Mouse (Mus musculus): ENCODE data around the gene Mybbp1a. TPM values are rescaled to one million over a fixed set of nuclear protein-coding genes. Genes with fewer than 3 reads are reported as not detected.
"Not testable (repeated sequence)": the region's sequence is repeated elsewhere in the genome, so short reads cannot be mapped to it uniquely, and the experiment has no call there.

Mybbp1a gene
- polyA plus RNA-seq, 1 experiment, result 48.1 TPM

DNA sequence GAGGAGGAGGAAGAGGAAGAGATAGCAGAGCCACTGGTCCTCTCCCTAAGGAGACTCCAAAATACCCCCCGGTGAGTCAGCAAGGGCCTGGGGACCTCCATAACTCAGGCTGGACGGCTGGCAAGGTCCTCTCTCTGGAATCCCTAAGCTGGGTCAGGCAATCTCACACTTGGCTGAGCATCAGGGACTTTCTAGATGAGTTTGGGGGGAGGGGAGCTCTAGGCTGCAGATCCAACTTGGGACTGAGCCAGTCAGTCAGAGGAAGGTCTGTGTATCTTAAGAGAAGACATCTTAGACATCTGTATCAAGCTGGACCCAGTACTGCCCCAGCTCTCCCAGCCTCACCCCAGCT is 5.5 kb upstream of the Mybbp1a start:
- no peak overlapping the region for H3K27ac ChIP-seq (ENCODE audit: insufficient read depth, low read length)
- peaks cover 1% of the 10 kb centered on the region; the same call in 1 of the 2 replicates for H3K4me1 ChIP-seq (ENCODE audit: control insufficient read depth, insufficient read depth, low read length)
- no peak overlapping the region for H3K4me3 ChIP-seq (ENCODE audit: insufficient read depth, low read length)
- TF ChIP-seq CTCF (IDR thresholded peaks at IDR 0.05; ENCODE audit: extremely low read depth, insufficient read depth, low read length) (no peak), POLR2A (IDR thresholded peaks at IDR 0.05; ENCODE audit: extremely low read depth, insufficient read depth, low read length) (no peak)

DNA sequence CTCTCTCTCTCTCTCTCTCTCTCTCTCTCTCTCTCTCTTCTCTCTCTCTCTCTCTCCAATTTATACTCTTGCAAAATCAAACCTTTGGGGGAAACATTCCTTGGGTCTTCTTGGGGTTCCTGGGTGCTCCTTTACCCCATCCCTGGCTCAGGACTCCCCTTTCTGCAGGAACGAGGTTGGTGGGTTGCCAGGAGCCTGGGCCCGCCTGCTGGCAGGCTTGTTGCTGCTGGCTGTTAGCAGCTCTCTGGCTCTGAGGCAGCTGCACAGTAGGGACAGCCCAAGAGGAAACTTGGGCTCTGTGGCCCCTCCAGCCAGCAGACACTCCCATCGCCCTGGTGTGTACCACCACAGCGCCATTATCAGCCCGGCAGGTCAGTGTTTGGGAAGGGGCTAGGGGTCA is 4.9 kb upstream of the Mybbp1a start:
- no peak overlapping the region for H3K4me3 ChIP-seq (ENCODE audit: insufficient read depth, low read length)
- H3K4me1 ChIP-seq (ENCODE audit: control insufficient read depth, insufficient read depth, low read length), result peaks cover 1% of the 10 kb centered on the region; the same call in 1 of the 2 replicates
- TF ChIP-seq POLR2A (IDR thresholded peaks at IDR 0.05; ENCODE audit: extremely low read depth, insufficient read depth, low read length), result no peak
- no peak for TF ChIP-seq CTCF (IDR thresholded peaks at IDR 0.05; ENCODE audit: extremely low read depth, insufficient read depth, low read length)
- H3K27ac ChIP-seq (ENCODE audit: insufficient read depth, low read length), result no peak overlapping the region

GRCm38 (mm10) chr11:72436756-72437650 is 4.2 kb upstream of the Mybbp1a start:
- Histone ChIP-seq H3K4me1 (ENCODE audit: control insufficient read depth, insufficient read depth, low read length) (peaks cover 2% of the 10 kb centered on the region), H3K4me3 (ENCODE audit: insufficient read depth, low read length) (no peak overlapping the region), H3K27ac (ENCODE audit: insufficient read depth, low read length) (no peak overlapping the region)
- TF ChIP-seq POLR2A (IDR thresholded peaks at IDR 0.05; ENCODE audit: extremely low read depth, insufficient read depth, low read length), result no peak
- TF ChIP-seq CTCF (IDR thresholded peaks at IDR 0.05; ENCODE audit: extremely low read depth, insufficient read depth, low read length), result no peak

GRCm38 (mm10) chr11:72438411-72438810 is 2.7 kb upstream of the Mybbp1a start:
- H3K4me1 ChIP-seq (ENCODE audit: control insufficient read depth, insufficient read depth, low read length), result peaks cover 6% of the 10 kb centered on the region
- no peak overlapping the region for H3K27ac ChIP-seq (ENCODE audit: insufficient read depth, low read length)
- TF ChIP-seq POLR2A (IDR thresholded peaks at IDR 0.05; ENCODE audit: extremely low read depth, insufficient read depth, low read length), result no peak
- no peak for TF ChIP-seq CTCF (IDR thresholded peaks at IDR 0.05; ENCODE audit: extremely low read depth, insufficient read depth, low read length)
- no peak overlapping the region for H3K4me3 ChIP-seq (ENCODE audit: insufficient read depth, low read length)

GRCm38 (mm10) chr11:72440597-72440964 is 574 bp upstream of the Mybbp1a start:
- H3K27ac ChIP-seq (ENCODE audit: insufficient read depth, low read length), result peak overlapping the region; percentile 22; the same call in 1 of the 2 replicates
- not testable (repeated sequence) for H3K4me1 ChIP-seq (ENCODE audit: control insufficient read depth, insufficient read depth, low read length)
- H3K4me3 ChIP-seq (ENCODE audit: insufficient read depth, low read length), result peak overlapping the region; percentile 97; the same call in 1 of the 2 replicates

GRCm38 (mm10) chr11:72446311-72447105 is 5.4 kb downstream of the Mybbp1a start:
- H3K4me1 ChIP-seq (ENCODE audit: control insufficient read depth, insufficient read depth, low read length), result peaks cover 4% of the 10 kb centered on the region; the same call in 1 of the 2 replicates
- peak; percentile 59 for TF ChIP-seq CTCF (IDR thresholded peaks at IDR 0.05; ENCODE audit: extremely low read depth, insufficient read depth, low read length)
- no peak for TF ChIP-seq POLR2A (IDR thresholded peaks at IDR 0.05; ENCODE audit: extremely low read depth, insufficient read depth, low read length)
- H3K27ac ChIP-seq (ENCODE audit: insufficient read depth, low read length), result no peak overlapping the region
- H3K4me3 ChIP-seq (ENCODE audit: insufficient read depth, low read length), result no peak overlapping the region

- no peaks in the 10 kb centered on the region for H3K4me1 ChIP-seq (ENCODE audit: control insufficient read depth, insufficient read depth, low read length)
- no peak overlapping the region for H3K27ac ChIP-seq (ENCODE audit: insufficient read depth, low read length)
- TF ChIP-seq CTCF (IDR thresholded peaks at IDR 0.05; ENCODE audit: extremely low read depth, insufficient read depth, low read length) (no peak), POLR2A (IDR thresholded peaks at IDR 0.05; ENCODE audit: extremely low read depth, insufficient read depth, low read length) (no peak)
- H3K4me3 ChIP-seq (ENCODE audit: insufficient read depth, low read length), result no peak overlapping the region
Observed at GRCm38 (mm10) chr11:72447475-72447874, 6.3 kb downstream of the Mybbp1a start.

DNA sequence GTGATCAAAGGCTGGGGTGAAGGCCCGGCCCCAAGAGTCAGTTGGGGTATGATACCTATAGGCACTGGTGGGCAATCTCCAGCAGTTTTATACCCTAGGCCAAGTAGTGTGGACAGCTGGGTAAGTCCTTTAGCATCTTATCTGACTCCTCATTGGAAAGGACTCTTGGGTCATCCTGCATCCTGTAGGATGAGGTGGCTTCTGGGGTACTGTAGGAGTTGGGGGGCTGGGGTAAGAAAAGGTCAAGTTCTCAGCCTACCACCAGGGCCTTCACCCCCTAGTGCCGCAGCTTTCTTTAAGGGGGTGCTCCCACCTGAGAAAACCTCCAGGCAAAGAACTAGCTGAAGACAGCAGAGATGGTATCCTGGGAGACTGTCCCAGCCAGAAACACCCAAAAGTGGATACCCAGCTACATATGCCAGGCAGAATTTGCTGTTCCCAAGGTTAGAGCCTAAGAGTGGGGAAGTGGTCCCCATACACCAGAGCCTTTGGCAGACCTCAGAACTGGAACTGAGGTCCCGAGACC is 11.0 kb downstream of the Mybbp1a start:
- H3K4me1 ChIP-seq (ENCODE audit: control insufficient read depth, insufficient read depth, low read length), result no peaks in the 10 kb centered on the region
- TF ChIP-seq CTCF (IDR thresholded peaks at IDR 0.05; ENCODE audit: extremely low read depth, insufficient read depth, low read length) (no peak), POLR2A (IDR thresholded peaks at IDR 0.05; ENCODE audit: extremely low read depth, insufficient read depth, low read length) (no peak)
- H3K4me3 ChIP-seq (ENCODE audit: insufficient read depth, low read length), result no peak overlapping the region
- H3K27ac ChIP-seq (ENCODE audit: insufficient read depth, low read length), result no peak overlapping the region

- H3K4me3 ChIP-seq (ENCODE audit: insufficient read depth, low read length), result no peak overlapping the region
- H3K4me1 ChIP-seq (ENCODE audit: control insufficient read depth, insufficient read depth, low read length), result no peaks in the 10 kb centered on the region
- H3K27ac ChIP-seq (ENCODE audit: insufficient read depth, low read length), result no peak overlapping the region
- TF ChIP-seq POLR2A (IDR thresholded peaks at IDR 0.05; ENCODE audit: extremely low read depth, insufficient read depth, low read length), result no peak
- TF ChIP-seq CTCF (IDR thresholded peaks at IDR 0.05; ENCODE audit: extremely low read depth, insufficient read depth, low read length), result no peak
Observed at GRCm38 (mm10) chr11:72453105-72453953, 12.2 kb downstream of the Mybbp1a start.
